Mouse (Mus musculus) Muller cell, postnatal 12 days (primary cell): ENCODE data around the gene Ssna1.

Source experiments
- DNase-seq: peaks from one replicate; pipeline ENCODE4 v3.0.0-alpha.2; 2015; ENCODE audit errors: inconsistent ontology term

Ssna1 gene

DNA sequence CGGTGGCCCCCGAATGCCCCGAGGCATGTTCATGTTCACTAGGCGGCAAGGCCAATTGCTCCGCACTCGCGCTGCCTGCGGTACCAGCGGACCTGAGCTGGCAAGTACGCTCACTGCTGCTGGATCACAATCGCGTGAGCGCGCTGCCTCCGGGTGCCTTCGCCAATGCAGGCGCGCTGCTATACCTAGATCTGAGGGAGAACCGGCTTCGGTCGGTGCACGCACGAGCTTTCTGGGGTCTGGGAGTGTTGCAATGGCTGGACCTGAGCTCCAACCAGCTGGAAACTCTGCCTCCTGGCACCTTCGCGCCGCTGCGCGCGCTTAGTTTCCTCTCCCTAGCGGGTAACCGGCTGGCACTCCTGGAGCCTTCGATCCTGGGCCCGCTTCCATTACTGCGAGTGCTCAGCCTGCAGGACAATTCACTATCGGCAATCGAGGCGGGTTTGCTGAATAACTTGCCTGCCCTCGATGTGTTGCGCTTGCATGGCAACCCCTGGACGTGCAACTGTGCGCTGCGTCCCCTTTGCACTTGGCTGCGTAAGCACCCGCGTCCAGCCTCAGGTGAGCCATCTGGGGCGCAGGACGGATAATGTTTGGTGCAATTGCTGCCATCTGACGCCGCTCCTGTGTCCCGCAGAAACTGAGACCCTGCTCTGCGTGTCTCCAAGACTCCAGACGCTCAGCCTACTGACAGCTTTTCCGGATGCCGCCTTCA is 18.0 kb upstream of the Ssna1 start:
- no peak for DNase-seq

GRCm38 (mm10) chr2:25289651-25290050 is 17.4 kb upstream of the Ssna1 start, which contains the start of gene Lrrc26:
Gene Lrrc26 (plus strand): TSS chr2:25289915.
- DNase-seq: no peak

- DNase-seq: no peak
Measured at GRCm38 (mm10) chr2:25288734-25289345, 16.6 kb upstream of the Ssna1 start.

DNA sequence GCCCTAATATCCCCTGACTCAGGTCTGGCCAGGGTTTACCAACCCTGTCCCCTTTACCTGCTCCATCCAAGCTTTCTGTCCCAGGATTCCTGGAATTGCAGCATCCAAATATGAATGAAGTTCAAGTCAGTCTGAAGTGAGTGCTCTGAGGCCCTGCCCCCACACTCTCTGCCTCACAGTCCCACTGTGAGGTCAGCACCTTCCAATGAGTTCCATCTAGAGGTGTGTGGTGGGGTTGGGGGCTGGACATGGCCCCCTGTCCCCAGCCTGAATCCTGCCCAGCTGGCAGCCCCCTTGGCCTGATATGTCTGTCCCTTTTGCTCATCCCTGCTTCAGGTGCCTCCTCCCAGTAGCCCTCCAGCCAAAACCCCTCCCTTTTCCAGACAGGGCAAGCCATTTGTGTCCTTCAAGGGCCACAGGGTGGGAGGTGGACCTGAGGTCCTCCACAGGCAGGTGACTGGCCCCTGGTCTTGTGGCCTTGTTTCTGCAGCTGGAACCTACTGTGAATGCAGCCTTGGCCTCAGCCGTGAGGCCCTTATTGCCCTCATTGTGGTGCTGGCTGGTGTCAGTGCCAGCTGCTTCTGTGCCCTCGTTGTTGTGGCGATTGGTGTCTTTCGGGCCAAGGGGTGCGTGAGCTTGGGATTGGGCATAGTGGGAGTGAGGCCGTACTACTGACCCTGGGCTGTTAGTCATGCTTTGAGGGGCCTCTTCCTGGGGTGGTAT is 15.8 kb upstream of the Ssna1 start, which contains the start of gene Tmem210:
TSS of gene Tmem210 (plus strand) at position 219 of the 723 bp plus-strand sequence.
- DNase-seq: no peak

DNA sequence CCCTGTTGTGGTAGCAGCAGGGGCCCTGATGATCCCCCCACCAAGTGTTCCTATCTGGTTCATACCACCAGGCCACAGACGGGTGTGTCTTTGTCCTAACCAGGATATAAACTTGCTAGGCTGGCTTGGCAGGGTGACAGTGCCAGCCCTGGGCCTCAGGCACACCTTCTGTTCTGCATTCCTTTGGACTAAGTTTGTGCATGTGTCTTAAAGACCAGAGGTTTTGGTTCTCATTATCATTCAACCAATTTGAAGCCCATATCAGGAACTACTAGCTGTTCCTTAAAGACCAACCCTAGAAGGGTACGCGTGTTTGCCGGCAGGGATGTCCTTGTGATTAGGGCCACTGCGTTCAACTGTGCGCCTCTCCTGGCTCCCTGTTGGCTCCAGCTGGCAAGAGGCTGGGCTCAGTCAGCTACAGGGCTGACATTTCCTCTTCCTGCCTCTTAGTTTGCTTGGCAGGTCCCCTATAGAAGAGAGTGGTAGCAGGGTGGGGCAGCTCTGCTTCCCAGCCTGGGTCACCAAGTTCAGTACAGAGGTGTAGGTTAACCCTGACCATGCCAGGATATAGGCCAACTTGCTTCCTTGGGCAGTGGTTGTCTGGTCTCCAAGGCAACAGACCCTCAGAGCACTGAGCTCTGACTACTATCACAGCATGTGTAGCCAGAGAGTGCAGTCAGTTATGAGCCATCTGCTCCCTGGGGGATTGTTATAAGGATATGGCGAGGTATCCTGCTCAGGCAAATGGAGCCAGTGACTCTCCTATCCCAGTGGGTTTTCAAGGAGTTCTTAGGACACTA is 14.8 kb upstream of the Ssna1 start:
- DNase-seq: no peak

GRCm38 (mm10) chr2:25286314-25286713 is 14.1 kb upstream of the Ssna1 start:
- DNase-seq: no peak

- no peak for DNase-seq
Measured at GRCm38 (mm10) chr2:25285551-25285950, 13.3 kb upstream of the Ssna1 start.

DNA sequence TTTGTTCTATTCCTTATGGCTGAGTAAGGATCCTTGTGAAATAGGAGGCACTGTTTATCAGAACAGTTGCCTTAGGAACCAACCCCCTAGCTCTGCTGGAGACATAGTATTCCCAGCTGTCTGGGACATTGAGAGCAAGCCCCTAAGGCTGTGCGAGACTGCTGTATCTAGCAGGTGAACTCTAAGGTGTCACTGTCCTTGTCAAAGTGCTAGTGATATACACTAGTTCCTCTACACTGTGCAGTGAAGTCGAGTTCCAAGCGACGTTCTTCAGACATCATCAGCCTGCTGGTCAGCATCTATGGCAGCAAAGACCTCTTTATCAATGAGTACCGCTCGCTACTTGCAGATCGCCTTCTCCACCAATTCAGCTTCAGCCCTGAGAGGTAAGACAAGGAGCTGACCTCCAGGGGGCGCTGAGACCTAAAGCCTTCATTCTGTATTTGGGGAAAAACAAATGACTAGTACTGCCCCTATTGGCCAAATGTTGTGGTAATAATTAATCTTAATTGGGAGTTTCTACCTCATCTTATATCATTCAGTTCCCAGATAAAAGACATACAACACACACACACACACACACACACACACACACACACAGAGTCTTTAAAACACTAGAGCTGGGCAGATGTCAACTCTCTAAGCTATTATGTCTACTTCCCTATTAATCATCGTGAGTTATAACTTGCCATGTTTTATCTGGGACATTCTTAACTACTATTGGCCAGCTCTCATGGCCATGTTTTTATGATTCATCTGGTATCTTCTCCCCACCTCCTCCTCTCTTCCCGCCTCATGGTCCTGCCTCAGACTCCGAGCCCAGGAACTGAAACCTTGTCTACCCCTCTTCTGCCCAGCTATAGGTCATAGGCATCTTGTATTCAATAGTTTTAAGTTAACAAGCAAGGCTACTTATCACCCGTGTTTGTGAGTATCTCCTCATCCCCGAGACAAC is 7.0 kb upstream of the Ssna1 start:
- DNase-seq: peak; percentile 70

GRCm38 (mm10) chr2:25273010-25273409 is 772 bp upstream of the Ssna1 start:
- no peak for DNase-seq

- no peak for DNase-seq
Measured at GRCm38 (mm10) chr2:25272515-25272914, 277 bp upstream of the Ssna1 start.

- DNase-seq: no peak
Measured at GRCm38 (mm10) chr2:25267746-25268309, 4.4 kb downstream of the Ssna1 start.

DNA sequence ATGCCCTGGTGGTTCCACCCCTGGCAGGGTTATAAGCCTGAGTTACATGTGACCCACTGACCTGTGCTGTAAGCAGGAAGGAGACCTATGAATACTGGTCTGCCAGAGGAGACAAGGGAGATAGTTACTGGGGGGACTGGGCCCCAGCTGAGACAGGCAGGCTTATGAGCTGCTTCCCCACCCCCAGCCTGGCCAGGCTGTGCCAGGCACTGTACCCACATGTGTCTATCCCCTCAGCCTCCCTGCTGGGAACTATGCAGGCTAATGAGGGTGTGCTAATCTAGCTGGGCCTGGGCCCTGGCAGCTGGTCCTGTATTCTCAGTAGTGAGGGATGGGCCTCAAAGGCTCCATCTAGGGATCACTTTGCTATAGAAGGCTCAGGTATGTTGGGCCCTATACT is 5.0 kb downstream of the Ssna1 start:
- peak; percentile 60 for DNase-seq

GRCm38 (mm10) chr2:25266720-25267119 is 5.5 kb downstream of the Ssna1 start:
- no peak for DNase-seq

GRCm38 (mm10) chr2:25265897-25266656 is 6.2 kb downstream of the Ssna1 start:
- no peak for DNase-seq

- DNase-seq: peak; percentile 55
Measured at GRCm38 (mm10) chr2:25264851-25265250, 7.4 kb downstream of the Ssna1 start.

- DNase-seq: no peak
Measured at GRCm38 (mm10) chr2:25264286-25264660, 8.0 kb downstream of the Ssna1 start.

GRCm38 (mm10) chr2:25263623-25264285 is 8.5 kb downstream of the Ssna1 start:
- DNase-seq: no peak

DNA sequence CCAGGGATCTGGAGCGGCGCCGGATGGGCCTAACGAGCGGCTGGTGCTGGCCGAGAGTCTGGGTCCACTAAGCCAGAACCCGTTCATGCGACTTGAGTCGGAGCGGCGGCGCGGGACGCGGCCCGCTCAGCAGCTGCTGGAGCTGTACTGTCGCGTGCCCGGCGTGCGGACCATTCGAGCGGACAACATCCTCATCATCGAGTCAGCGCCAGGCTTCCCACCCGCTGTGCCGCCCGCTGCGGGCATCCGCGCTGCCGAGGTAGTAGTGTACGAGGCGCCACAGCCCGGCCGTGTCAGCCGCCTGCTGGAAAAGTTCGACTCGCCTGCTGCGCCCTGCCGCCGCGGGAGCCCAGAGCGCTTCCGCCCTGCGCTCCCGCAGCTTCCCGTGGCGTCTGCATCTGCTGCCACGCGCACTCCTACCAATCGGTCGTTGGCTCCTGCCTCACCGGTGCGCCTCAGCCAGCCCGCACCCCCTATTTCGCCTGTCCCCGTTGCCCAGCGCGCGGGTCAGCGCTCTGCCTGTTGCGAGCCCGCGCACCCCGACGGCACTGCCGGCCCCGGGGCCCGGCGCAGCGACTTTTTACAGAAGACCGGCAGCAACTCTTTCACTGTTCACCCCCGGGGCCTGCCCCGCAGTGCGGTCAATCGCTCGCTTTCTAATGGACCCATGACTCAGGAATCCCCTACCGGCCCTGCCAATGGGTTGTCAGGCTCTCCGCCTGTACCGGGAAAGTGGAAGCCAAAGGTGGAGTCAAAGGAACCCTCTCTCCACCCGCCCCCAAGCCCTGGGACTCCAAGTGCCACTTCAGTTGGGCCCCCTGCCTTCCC is 9.2 kb downstream of the Ssna1 start:
- DNase-seq: peak; percentile 55
